Mouse (Mus musculus) neural tube, embryonic 14.5 days (tissue): ENCODE measurements around the gene Eef2. TPM values are rescaled to one million over a fixed set of nuclear protein-coding genes. Genes with fewer than 3 reads are reported as not detected.
"Not testable (repeated sequence)": the region's sequence is repeated elsewhere in the genome, so short reads cannot be mapped to it uniquely, and the experiment has no call there.

Source experiments
- ATAC-seq: fragments of 200-750 bp; cut with Nextera tagmentation; 2 replicates; pipeline ENCODE4 v1.8.0; 2017; ENCODE audit warnings: low read depth, mild to moderate bottlenecking, moderate TSS enrichment, moderate library complexity
- H3K27ac ChIP-seq: fragments of 300-500 bp; sonication (generic); 2 replicates; pipeline ENCODE4 v1.5.1; 2014; ENCODE audit warnings: low read depth, mild to moderate bottlenecking, control low read depth, low read length, moderate library complexity, mixed read lengths
- H3K27me3 ChIP-seq: fragments of 300-500 bp; sonication (generic); 2 replicates; pipeline ENCODE4 v1.6.1; 2014; ENCODE audit warnings: low read length; ENCODE audit not compliant: control insufficient read depth, insufficient read depth
- H3K36me3 ChIP-seq: fragments of 300-500 bp; sonication (generic); 2 replicates; pipeline ENCODE4 v1.6.1; 2014; ENCODE audit warnings: low read length, mixed read lengths; ENCODE audit not compliant: control insufficient read depth, insufficient read depth
- H3K4me1 ChIP-seq: fragments of 300-500 bp; sonication (generic); 2 replicates; pipeline ENCODE4 v1.6.1; 2014; ENCODE audit warnings: low read length; ENCODE audit not compliant: control insufficient read depth, insufficient read depth
- H3K4me2 ChIP-seq: fragments of 300-500 bp; sonication (generic); 2 replicates; pipeline ENCODE4 v1.6.1; 2014; ENCODE audit warnings: mild to moderate bottlenecking, low read depth, low read length, control low read depth
- H3K4me3 ChIP-seq: fragments of 300-500 bp; sonication (generic); 2 replicates; pipeline ENCODE4 v1.5.1; 2014; ENCODE audit warnings: low read depth, low read length, control low read depth, mixed read lengths
- H3K9ac ChIP-seq: fragments of 300-500 bp; sonication (generic); replicated peaks from 2 replicates; pipeline ENCODE4 v1.6.1; 2014; ENCODE audit warnings: low read depth, mild to moderate bottlenecking, control low read depth, low read length, mixed read lengths
- H3K9me3 ChIP-seq: fragments of 300-500 bp; sonication (generic); 2 replicates; pipeline ENCODE4 v1.6.1; 2016; ENCODE audit warnings: low read length; ENCODE audit not compliant: control insufficient read depth
- WGBS: fragments of 180-500 bp; shearing (Covaris S2); extraction: QIAGEN DNeasy Blood & Tissue Kit; methylation state at CpG from one replicate; pipeline ENCODE4 v1.1.7; 2014; 5-methylcytosine and 5-hydroxymethylcytosine counted together
- polyA plus RNA-seq: library from polyadenylated mRNA; unstranded; fragments of >200 nt; fragmentation: Nextera tagmentation; extraction: Ambion mirVana; gene quantifications from 2 replicates; pipeline ENCODE4 v1.2.1, GENCODE M21; 2014

Eef2 gene
- polyA plus RNA-seq, 1 experiment from 2014 or later: 373 TPM

GRCm38 (mm10) chr10:81217964-81218363, 41.5 kb downstream of the Eef2 start:
- 37% methylated on average over 7 of the region's 7 CpGs for WGBS
- no peak overlapping the region for H3K4me2 ChIP-seq
- no peak overlapping the region for H3K27ac ChIP-seq
- ATAC-seq: peak; percentile 60; the same call in 1 of the 2 replicates
- H3K4me3 ChIP-seq: no peak overlapping the region
- H3K9ac ChIP-seq: no peak overlapping the region
- H3K4me1 ChIP-seq: no peaks in the 10 kb centered on the region
- H3K36me3 ChIP-seq: peaks cover 48% of the 10 kb centered on the region
- no peaks in the 10 kb centered on the region for H3K27me3 ChIP-seq
- no peaks in the 10 kb centered on the region for H3K9me3 ChIP-seq

- WGBS: 85% methylated on average over 5 of the region's 5 CpGs
- Histone ChIP-seq H3K27me3 (no peaks in the 10 kb centered on the region), H3K4me2 (no peak overlapping the region), H3K9me3 (no peaks in the 10 kb centered on the region), H3K36me3 (peaks cover 35% of the 10 kb centered on the region), H3K9ac (no peak overlapping the region), H3K4me3 (no peak overlapping the region), H3K27ac (no peak overlapping the region), H3K4me1 (no peaks in the 10 kb centered on the region)
- ATAC-seq: no peak
These were observed 45.1 kb downstream of the Eef2 start for GRCm38 (mm10) chr10:81221402-81222015.

DNA sequence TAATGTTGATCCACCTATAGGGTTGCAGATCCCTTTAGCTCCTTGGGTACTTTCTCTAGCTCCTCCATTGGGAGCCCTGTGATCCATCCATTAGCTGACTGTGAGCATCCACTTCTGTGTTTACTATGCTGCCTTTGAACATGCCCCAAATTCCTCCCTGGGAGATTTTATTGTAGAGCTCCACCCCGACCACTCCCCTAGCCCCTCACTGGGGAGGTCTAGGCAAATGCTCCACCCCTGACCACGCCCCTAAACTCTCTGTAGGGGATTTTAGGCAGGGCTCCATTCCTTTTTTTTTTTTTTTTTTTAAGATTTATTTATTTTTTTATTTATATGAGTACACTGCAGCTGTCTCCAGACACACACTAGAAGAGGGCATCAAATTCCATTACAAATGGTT, 47.3 kb downstream of the Eef2 start:
- H3K4me1 ChIP-seq, H3K4me3 ChIP-seq, H3K4me2 ChIP-seq, H3K9me3 ChIP-seq, H3K27ac ChIP-seq, ATAC-seq, H3K27me3 ChIP-seq, H3K9ac ChIP-seq: not testable (repeated sequence)
- WGBS: 51% methylated on average over 2 of the region's 2 CpGs
- peaks cover 32% of the 10 kb centered on the region for H3K36me3 ChIP-seq

DNA sequence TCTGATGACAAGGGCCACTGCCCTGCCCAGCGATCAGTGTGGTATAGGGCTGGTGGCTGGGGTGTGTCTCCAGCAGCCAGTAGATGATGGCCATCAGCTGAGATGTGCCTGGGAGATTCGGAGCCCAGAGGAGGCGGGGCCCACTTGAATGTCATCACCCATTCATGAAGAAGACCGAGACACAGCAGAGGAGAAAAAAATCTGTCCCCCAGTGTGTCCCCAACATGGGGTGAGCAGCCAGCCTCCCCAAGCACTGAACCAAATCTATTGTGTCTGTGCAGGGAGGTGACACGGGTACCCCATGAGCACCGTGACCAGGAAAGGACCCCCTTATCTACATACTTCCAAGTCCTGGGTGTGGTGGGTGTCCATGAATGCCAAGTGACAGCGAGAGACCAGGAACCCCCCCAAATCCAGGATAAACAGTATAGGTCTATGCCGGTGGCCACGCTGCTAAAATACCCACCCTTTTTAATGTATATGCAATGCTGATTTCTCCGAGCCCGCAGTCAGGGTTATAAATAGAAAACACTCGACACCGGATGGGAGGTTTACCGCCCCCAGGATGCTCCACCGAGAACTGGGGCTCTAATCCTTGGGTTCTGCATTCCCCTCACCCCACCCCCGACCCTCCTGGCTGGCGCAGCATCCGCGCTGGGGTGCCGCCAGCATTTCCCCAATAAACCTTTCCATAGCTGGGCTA, 53.5 kb downstream of the Eef2 start:
- H3K9ac ChIP-seq: peak overlapping the region; percentile 88
- 8% methylated on average over 20 of the region's 20 CpGs for WGBS
- no peaks in the 10 kb centered on the region for H3K36me3 ChIP-seq
- no peaks in the 10 kb centered on the region for H3K9me3 ChIP-seq
- peak overlapping the region; percentile 73 for H3K4me3 ChIP-seq
- H3K4me1 ChIP-seq: peaks cover 33% of the 10 kb centered on the region
- H3K27me3 ChIP-seq: no peaks in the 10 kb centered on the region
- peak overlapping the region; percentile 83 for H3K4me2 ChIP-seq
- H3K27ac ChIP-seq: peak overlapping the region; percentile 90
- ATAC-seq: peak; percentile 26; the same call in 1 of the 2 replicates

GRCm38 (mm10) chr10:81230438-81231332, 54.3 kb downstream of the Eef2 start, which contains the start of gene Atcay:
Atcay (minus strand) TSS chr10:81230833.
- Histone ChIP-seq H3K4me3 (peak within 1 kb of the TSS; percentile 73), H3K36me3 (no peaks in the 10 kb centered on the region), H3K4me1 (peaks cover 33% of the 10 kb centered on the region), H3K27me3 (no peaks in the 10 kb centered on the region), H3K9ac (peak within 1 kb of the TSS; percentile 88), H3K4me2 (peak within 1 kb of the TSS; percentile 83), H3K9me3 (no peaks in the 10 kb centered on the region), H3K27ac (peak within 1 kb of the TSS; percentile 90)
- ATAC-seq: peak; percentile 92
- 6% methylated on average over 27 of the region's 27 CpGs for WGBS

GRCm38 (mm10) chr10:81231436-81231835, 55.0 kb downstream of the Eef2 start:
- no peak for ATAC-seq
- Histone ChIP-seq H3K4me1 (peaks cover 33% of the 10 kb centered on the region), H3K9ac (0 out of 2 replicates have a peak overlapping the region, but pooled peaks have one; percentile 11)

More at GRCm38 (mm10) chr10:81231436-81231835, 55.0 kb downstream of the Eef2 start:
- H3K27me3 ChIP-seq: no peaks in the 10 kb centered on the region
- no peaks in the 10 kb centered on the region for H3K36me3 ChIP-seq
- H3K4me3 ChIP-seq: peak overlapping the region; percentile 73; the same call in 1 of the 2 replicates
- H3K9me3 ChIP-seq: no peaks in the 10 kb centered on the region
- 53% methylated on average over 7 of the region's 7 CpGs for WGBS
- H3K27ac ChIP-seq: peak overlapping the region; percentile 90
- peak overlapping the region; percentile 83; the same call in 1 of the 2 replicates for H3K4me2 ChIP-seq

Other genes with a start within 250 kb of the Eef2 start
- gene Gadd45b, start 246.6 kb upstream of the Eef2 start, polyA plus RNA-seq: 7.4 and 7.6 TPM in 2 replicates
- gene Gng7, start 161.7 kb upstream of the Eef2 start, polyA plus RNA-seq: 20.3 and 22.7 TPM in 2 replicates
- gene Diras1, start 151.0 kb upstream of the Eef2 start, polyA plus RNA-seq: 24.0 and 28.8 TPM in 2 replicates
- gene Slc39a3, start 139.2 kb upstream of the Eef2 start, polyA plus RNA-seq: 26.7 and 34.6 TPM in 2 replicates
- 264 and 279 TPM in 2 replicates for gene Sgta, start 116.5 kb upstream of the Eef2 start, polyA plus RNA-seq
- gene Thop1, start 106.6 kb upstream of the Eef2 start, polyA plus RNA-seq: 33.3 and 36.8 TPM in 2 replicates
- 0.15 and 0.61 TPM in 2 replicates for gene Creb3l3, start 77.8 kb upstream of the Eef2 start, polyA plus RNA-seq
- gene Map2k2, start 70.7 kb upstream of the Eef2 start, polyA plus RNA-seq: 219 and 228 TPM in 2 replicates
- gene Zbtb7a, start 41.4 kb upstream of the Eef2 start, polyA plus RNA-seq: 11.0 and 12.6 TPM in 2 replicates
- gene Pias4, start 8.7 kb upstream of the Eef2 start, polyA plus RNA-seq: 48.4 and 51.4 TPM in 2 replicates
- 64.5 and 67.3 TPM in 2 replicates for gene Dapk3, start 6.4 kb downstream of the Eef2 start, polyA plus RNA-seq
- not detected in 2 replicates for gene 4930442H23Rik, start 7.2 kb downstream of the Eef2 start, polyA plus RNA-seq
- not detected in 2 replicates for gene Nmrk2, start 25.4 kb downstream of the Eef2 start, polyA plus RNA-seq
- gene Atcay, start 54.2 kb downstream of the Eef2 start, polyA plus RNA-seq: 73.9 and 84.8 TPM in 2 replicates
- gene Zfr2, start 56.5 kb downstream of the Eef2 start, polyA plus RNA-seq: 21.1 and 25.1 TPM in 2 replicates
- gene Matk, start 76.3 kb downstream of the Eef2 start, polyA plus RNA-seq: 21.8 and 37.6 TPM in 2 replicates
- 130 and 136 TPM in 2 replicates for gene Mrpl54, start 90.3 kb downstream of the Eef2 start, polyA plus RNA-seq
- gene Apba3, start 90.3 kb downstream of the Eef2 start, polyA plus RNA-seq: 26.1 and 27.8 TPM in 2 replicates
- gene Tjp3, start 115.0 kb downstream of the Eef2 start, polyA plus RNA-seq: 2.6 and 4.4 TPM in 2 replicates
- gene Pip5k1c, start 116.3 kb downstream of the Eef2 start, polyA plus RNA-seq: 133 and 140 TPM in 2 replicates
- gene Cactin, start 144.5 kb downstream of the Eef2 start, polyA plus RNA-seq: 14.3 and 18.7 TPM in 2 replicates
- 1.9 and 4.6 TPM in 2 replicates for gene Tbxa2r, start 152.1 kb downstream of the Eef2 start, polyA plus RNA-seq
- 0.05 and 0.08 TPM in 2 replicates for gene Gipc3, start 166.6 kb downstream of the Eef2 start, polyA plus RNA-seq
- 29.9 and 38.0 TPM in 2 replicates for gene Hmg20b, start 173.8 kb downstream of the Eef2 start, polyA plus RNA-seq
- 8.4 and 8.7 TPM in 2 replicates for gene Mfsd12, start 180.9 kb downstream of the Eef2 start, polyA plus RNA-seq
- 0.39 and 0.42 TPM in 2 replicates for gene 4930404N11Rik, start 189.2 kb downstream of the Eef2 start, polyA plus RNA-seq
- 114 and 125 TPM in 2 replicates for gene Fzr1, start 201.9 kb downstream of the Eef2 start, polyA plus RNA-seq
- gene Dohh, start 207.8 kb downstream of the Eef2 start, polyA plus RNA-seq: 61.0 and 68.0 TPM in 2 replicates
- 4.3 and 6.3 TPM in 2 replicates for gene Gm48551, start 207.8 kb downstream of the Eef2 start, polyA plus RNA-seq
- 2.0 and 4.4 TPM in 2 replicates for gene Gm48552, start 212.4 kb downstream of the Eef2 start, polyA plus RNA-seq
- 1.3 and 2.0 TPM in 2 replicates for gene Smim24, start 216.4 kb downstream of the Eef2 start, polyA plus RNA-seq